Mouse (Mus musculus): Measurements from ENCODE around the gene Tfpi.

- TF ChIP-seq POLR2A (IDR thresholded peaks at IDR 0.05; ENCODE audit: control insufficient read depth, extremely low read depth, insufficient read depth, low read length, poor library complexity) (no peak), CTCF (IDR thresholded peaks at IDR 0.05; ENCODE audit: borderline replicate concordance, control insufficient read depth, extremely low read depth, insufficient read depth, low read length, poor library complexity) (no peak)
Observed at GRCm38 (mm10) chr2:84455236-84455799, 21.3 kb downstream of the Tfpi start.

Measured in thymus, adult 2 months (tissue).